Mouse (Mus musculus): ENCODE measurements around the gene Cdc42se2. TPM values are rescaled to one million over a fixed set of nuclear protein-coding genes. Genes with fewer than 3 reads are reported as not detected.
A peak's percentile ranks its signal among the peaks of the same experiment; 100 is the strongest.

The Cdc42se2 gene
- total RNA-seq, 2 experiments from 2014 or later = 25.8 to 29.0 TPM

- intact Hi-C loops (cut with DNase I) = no loop called here
- no peak for DNase-seq (ENCODE audit: low spot score)
Observed at GRCm38 (mm10) chr11:54768116-54768690, 19.3 kb downstream of the Cdc42se2 start.

DNA sequence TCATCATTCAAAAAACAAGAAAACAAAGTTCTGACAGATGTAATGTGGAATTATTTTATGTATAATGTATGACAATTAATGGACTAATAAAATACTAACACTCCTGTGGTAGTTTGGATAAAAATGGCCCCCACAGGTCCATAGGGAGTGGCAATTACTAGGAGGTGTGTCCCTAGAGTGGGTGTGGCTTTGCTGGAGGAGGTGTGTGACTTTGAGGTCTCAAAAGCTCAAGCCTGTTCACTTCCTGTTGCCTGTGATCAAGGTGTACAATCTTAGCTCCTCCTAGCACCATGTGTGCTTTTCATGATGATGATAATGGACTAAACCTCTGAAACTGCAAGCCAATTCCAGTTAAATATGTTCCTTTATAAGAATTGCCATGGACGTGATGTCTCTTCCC, 22.7 kb downstream of the Cdc42se2 start:
- no peak for DNase-seq (ENCODE audit: low spot score)
- intact Hi-C loops (cut with DNase I) = no loop called here

GRCm38 (mm10) chr11:54764026-54764425, 23.4 kb downstream of the Cdc42se2 start:
- intact Hi-C loops (cut with DNase I) = no loop called here
- no peak for DNase-seq (ENCODE audit: low spot score)

DNA sequence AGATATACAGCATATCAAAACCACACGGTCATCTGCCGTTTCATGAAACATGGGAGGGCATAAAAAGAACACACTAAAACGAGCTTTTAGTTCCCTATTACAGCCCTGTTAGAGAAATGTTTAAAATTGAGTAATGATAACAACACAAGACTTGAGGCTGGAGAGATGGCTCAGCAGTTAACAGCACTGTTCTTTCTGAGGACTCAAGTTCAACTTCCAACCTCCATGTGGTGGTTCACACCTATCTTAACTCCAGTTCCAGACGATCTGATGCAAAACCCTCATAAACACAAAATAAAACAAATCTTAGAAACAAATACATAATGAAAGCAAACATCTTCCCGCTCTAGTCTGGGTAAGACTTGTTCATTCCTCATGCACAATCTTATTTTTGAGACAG, 24.7 kb downstream of the Cdc42se2 start:
- intact Hi-C loops (cut with DNase I) = no loop called here

GRCm38 (mm10) chr11:54757993-54758392, 29.5 kb downstream of the Cdc42se2 start:
- DNase-seq (ENCODE audit: low spot score) = peak; percentile 20
- intact Hi-C loops (cut with DNase I) = no loop called here

More for the DNA sequence above, 24.7 kb downstream of the Cdc42se2 start:
- DNase-seq (ENCODE audit: low spot score) = no peak

DNA sequence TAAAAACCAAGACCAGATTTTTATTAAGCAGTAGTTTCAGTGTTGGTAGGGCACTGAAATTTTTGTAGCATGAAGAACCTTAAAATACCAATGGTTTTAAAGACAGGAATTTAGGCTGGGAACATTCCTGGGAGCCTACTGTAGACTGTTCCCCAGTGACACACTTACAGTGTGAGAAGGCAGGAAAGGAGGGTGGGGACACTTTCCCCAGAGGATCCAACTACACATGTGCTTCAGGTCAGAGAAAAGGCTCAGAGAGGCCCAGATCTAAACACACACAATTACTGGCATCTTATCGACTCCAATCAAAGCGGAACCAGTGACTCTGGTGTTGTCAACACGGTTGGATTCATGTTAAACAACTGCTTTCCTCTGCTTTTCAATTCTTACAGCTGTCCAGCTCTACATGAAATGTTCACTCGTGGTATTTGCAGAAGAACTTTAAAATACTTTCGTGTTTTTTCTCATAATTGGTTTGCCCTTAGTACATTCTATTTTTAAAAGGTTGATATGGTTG, 32.3 kb downstream of the Cdc42se2 start:
- intact Hi-C loops (cut with DNase I) = no loop called here
- DNase-seq (ENCODE audit: low spot score) = no peak

GRCm38 (mm10) chr11:54754301-54755147, 33.0 kb downstream of the Cdc42se2 start:
- intact Hi-C loops (cut with DNase I) = loop anchor here (5.0 kb wide), 1 partner anchor 48 kb away; no protein-coding TSS in a partner anchor

DNA sequence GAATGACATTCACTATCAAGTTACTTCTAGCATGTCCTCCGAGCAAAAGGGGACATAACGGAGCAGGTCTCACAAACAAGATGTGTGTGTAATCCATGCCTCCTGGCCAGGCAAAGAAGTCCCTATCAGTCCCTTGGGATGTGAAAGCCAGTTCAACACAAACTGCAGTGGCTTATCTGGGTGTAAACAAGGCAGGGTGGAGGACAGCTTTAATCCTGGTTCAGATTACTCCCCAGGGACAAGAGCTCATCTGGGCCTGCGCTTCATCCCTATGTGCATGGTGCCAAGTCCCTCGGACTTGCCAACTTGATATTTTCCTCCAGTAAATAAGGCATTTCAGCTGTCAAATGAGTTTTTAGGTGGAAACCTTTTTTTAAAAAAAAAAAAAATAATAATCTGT, 36.0 kb downstream of the Cdc42se2 start:
- intact Hi-C loops (cut with DNase I) = loop anchor here (5.0 kb wide), 1 partner anchor 51 kb away; no protein-coding TSS in a partner anchor
- DNase-seq (ENCODE audit: low spot score) = peak; percentile 6

More at GRCm38 (mm10) chr11:54754301-54755147, 33.0 kb downstream of the Cdc42se2 start:
- DNase-seq (ENCODE audit: low spot score) = no peak

- intact Hi-C loops (cut with DNase I) = no loop called here
Observed at GRCm38 (mm10) chr11:54748891-54749290, 38.6 kb downstream of the Cdc42se2 start.

GRCm38 (mm10) chr11:54744231-54744630, 43.2 kb downstream of the Cdc42se2 start:
- DNase-seq (ENCODE audit: low spot score) = no peak
- intact Hi-C loops (cut with DNase I) = no loop called here

More at GRCm38 (mm10) chr11:54748891-54749290, 38.6 kb downstream of the Cdc42se2 start:
- DNase-seq (ENCODE audit: low spot score) = no peak

DNA sequence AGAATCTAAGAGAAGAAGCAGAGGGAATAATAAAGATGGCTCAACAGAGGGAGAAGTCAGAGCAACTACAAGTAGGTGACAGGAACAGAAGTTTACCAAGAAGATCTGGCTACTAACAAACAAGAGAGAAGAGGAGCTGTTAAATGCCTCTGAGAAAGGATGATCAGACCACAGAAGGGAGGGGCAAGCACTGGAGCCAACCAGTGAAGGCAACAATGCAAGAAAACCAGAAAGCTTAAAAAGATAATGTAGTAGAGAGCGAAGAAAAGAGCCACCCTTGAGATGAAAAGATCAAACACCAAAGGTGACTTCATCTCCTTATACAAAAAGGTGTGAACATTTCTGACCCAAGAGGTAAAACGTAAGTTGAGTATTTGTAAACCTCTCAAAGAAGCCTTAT, 46.1 kb downstream of the Cdc42se2 start:
- intact Hi-C loops (cut with DNase I) = no loop called here
- no peak for DNase-seq (ENCODE audit: low spot score)

GRCm38 (mm10) chr11:54739012-54739750, 48.3 kb downstream of the Cdc42se2 start:
- intact Hi-C loops (cut with DNase I) = no loop called here
- DNase-seq (ENCODE audit: low spot score) = no peak

DNA sequence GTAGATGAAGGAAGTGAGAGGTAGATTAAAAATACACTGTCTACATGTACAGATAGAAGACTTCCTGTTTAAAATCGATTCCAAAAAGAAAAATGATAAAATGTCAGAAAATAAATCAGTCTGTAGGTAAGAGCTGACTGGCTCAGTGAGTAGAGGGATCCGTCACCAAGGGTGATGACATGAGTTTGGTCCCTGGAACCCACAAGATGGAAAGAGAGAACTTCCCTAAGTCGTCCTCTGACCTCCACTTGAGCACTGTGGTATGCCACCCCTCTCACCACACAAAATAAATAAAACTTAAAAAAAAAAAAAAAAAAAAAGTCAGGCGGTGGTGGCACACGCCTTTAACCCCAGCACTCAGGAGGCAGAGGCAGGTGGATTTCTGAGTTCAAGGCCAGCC, 50.6 kb downstream of the Cdc42se2 start:
- no peak for DNase-seq (ENCODE audit: low spot score)
- intact Hi-C loops (cut with DNase I) = no loop called here

DNA sequence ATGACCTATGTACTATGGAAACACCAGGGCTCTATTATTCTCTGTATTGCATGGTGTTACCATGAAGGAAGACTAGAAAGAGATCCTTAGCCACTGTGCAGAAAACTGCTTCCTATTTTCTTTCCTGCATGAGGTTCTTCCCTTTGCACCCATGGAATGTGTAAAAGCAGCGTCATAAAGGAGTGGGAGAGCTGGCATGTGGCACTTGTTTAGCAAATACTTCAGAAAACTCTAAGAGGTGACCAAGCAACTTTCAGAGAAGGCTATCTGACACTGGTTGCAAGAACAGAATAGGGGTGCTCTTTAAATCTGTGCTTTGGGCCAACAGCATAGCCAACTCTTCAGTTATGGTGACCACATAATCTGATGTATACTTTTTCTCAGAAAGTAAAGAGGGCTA, 52.4 kb downstream of the Cdc42se2 start:
- no peak for DNase-seq (ENCODE audit: low spot score)
- intact Hi-C loops (cut with DNase I) = no loop called here

GRCm38 (mm10) chr11:54733546-54733945, 53.9 kb downstream of the Cdc42se2 start:
- intact Hi-C loops (cut with DNase I) = no loop called here
- no peak for DNase-seq (ENCODE audit: low spot score)

DNA sequence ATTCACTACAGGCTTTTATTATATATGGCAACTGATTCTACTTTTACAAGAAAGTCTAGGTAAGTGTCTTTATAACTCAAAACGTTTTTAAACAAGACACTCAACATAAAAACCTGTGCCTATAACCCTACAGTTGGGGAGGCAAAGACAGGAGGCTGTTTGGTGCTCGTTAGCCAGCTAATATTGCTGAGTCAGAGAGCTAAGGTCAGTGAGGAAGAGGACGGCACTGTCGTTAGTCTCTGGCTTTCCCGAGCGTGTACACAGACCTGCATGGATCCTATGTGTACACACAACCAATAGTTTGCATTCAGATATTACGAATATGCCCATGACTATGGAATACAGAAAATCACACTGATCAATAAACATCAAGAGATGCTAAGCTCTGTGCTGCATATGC, 56.1 kb downstream of the Cdc42se2 start:
- DNase-seq (ENCODE audit: low spot score) = no peak
- intact Hi-C loops (cut with DNase I) = no loop called here

DNA sequence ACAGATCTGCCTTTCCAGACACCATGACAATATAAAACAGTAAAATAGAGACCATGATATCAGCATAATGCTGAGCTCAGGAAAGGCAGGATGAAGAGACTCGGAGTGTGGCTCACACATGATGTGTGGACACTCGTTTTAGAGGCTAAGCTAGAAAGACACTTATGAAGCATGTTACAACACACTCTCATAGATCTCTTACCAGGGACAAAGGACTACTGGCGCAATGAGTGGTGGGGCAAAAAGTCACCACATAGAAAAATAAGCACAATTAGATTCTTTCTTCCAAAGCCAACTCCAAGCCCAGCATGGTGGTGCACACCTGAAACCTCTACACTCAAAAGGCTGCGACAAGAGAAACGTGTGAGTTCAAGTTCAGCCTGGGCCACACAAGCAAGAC, 56.5 kb downstream of the Cdc42se2 start:
- no peak for DNase-seq (ENCODE audit: low spot score)
- intact Hi-C loops (cut with DNase I) = no loop called here

DNA sequence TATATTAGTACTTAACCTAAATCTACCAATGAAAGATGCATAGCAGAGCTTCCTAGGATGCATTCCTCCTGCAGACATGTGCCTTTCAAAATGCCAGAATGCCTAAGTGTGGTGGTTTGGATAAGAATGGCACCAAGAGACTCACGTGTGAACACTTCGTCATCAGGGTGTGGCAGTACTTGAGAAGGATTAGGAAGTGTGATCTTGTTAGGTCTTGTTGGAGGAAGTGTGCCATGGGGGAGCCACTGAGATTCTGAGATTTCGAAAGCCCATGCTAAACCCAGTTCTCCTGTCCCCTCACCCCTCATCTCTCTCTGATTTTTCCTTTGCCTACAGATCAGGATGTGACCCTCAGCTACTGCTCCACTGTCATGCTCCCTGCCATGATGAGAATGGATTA, 58.2 kb downstream of the Cdc42se2 start:
- DNase-seq (ENCODE audit: low spot score) = no peak
- intact Hi-C loops (cut with DNase I) = no loop called here

GRCm38 (mm10) chr11:54728371-54728770, 59.1 kb downstream of the Cdc42se2 start:
- intact Hi-C loops (cut with DNase I) = no loop called here
- DNase-seq (ENCODE audit: low spot score) = no peak

DNA sequence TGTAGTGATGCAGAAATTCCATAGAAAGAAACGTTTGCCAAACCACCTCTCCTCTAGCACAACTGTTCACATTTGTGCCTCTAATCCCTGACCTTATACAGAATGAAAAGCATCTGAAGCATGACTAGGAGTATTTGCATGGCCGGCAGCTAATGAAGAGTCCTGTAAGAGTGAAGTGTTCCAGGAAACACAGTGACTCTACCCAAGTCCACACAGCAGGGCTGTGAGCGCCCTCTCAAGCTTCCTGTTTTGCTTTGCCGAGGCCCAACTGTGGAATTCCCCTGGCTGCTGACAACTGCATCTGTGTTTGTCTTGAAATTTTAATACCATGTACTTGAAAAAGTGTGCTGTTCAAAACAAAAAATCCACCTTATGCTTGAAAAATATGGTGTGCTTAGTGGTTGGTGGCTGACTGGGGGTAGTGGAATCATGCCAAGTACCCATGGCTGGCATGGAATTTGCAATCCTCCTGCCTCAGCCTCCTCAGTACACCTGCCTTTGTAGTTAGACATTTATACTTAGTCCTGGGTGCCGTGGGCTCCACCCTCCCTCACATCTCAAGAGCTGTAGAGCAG, 60.1 kb downstream of the Cdc42se2 start:
- DNase-seq (ENCODE audit: low spot score) = peak; percentile 10
- intact Hi-C loops (cut with DNase I) = no loop called here
